8 mouse cellular contexts compared by ENCODE assay signal in the genomic region with DNA sequence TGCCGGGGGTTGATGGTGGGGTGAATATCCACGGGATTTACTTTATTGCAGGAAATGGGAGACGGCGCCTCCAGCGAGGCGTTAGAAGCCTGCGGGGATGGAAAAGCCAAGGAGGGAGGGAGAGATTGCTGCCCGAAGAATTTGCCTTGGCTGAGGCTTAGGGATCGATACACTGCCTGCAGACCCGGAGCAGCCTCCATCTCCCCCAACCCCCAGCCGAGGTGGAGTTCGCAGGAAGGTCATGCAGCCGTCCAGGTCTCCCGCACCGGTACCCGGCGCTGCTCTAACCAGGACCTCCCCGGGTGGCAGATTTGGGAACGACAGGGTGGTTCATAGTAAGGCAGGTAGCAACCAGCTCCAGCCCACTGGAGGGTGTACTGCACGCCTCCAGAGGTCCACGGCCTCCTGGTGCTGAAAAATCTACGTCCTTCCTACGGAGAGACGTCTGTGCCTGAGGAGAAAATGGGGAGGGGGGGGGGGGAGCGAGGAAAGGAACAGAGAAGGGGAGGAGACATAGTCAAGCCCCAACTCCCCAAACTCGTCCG. TPM values are rescaled to one million over a fixed set of nuclear protein-coding genes. Genes with fewer than 3 reads are reported as not detected.
DNase-seq lines count a peak whose midpoint lies in the region; TF ChIP-seq lines count a peak whose summit lies in the region.

No protein-coding gene starts in this region.

- peak overlapping the region; percentile 36; the same call in 1 of the 2 replicates for H3K9ac ChIP-seq in ES-E14 (ENCODE audit: insufficient read depth, low read depth, low read length, poor library complexity, severe bottlenecking)

- H3K4me3 ChIP-seq in ES-E14 (ENCODE audit: insufficient read depth in 1 of 2, low read depth in 1 of 2, low read length in 2 of 2, poor library complexity in 1 of 2, severe bottlenecking in 1 of 2): peak overlapping the region; percentile 88 to 91
- H3K4me3 ChIP-seq in erythroblast, embryonic 14.5 days (replicated peaks): peak overlapping the region; percentile 95

- no peaks in the 10 kb centered on the region for H3K9me3 ChIP-seq in ES-E14 (ENCODE audit: control insufficient read depth, insufficient read depth, low read depth, low read length)
- no peaks in the 10 kb centered on the region for H3K9me3 ChIP-seq in erythroblast, embryonic 14.5 days (ENCODE audit: control insufficient read depth, low read length)

- intact Hi-C loops in heart, postnatal 10 days (cut with DNase I): loop anchor here (5.0 kb wide), 1 partner anchor 110 kb away; no protein-coding TSS in a partner anchor

- no peaks in the 10 kb centered on the region; the same call in 1 of the 2 replicates for H3K36me3 ChIP-seq in ES-E14 (ENCODE audit: control insufficient read depth, insufficient read depth, low read length, poor library complexity, severe bottlenecking)
- H3K36me3 ChIP-seq in erythroblast, embryonic 14.5 days (ENCODE audit: control insufficient read depth): peaks cover 7% of the 10 kb centered on the region

- 0 out of 2 replicates have a peak overlapping the region, but pooled peaks have one; percentile 10 for H3K27ac ChIP-seq in ES-E14 (ENCODE audit: insufficient read depth, low read depth, low read length, poor library complexity, severe bottlenecking)

- DNase-seq in ES-E14 (ENCODE audit: low read depth, low spot score): peak; percentile 69
- peak; percentile 49 to 59 for DNase-seq in adrenal gland, postnatal 36 days
- peak; percentile 46 to 65 for DNase-seq in heart, postnatal 10 days
- DNase-seq in kidney, postnatal 36 days: peak; percentile 46 to 72
- peak; percentile 24 for DNase-seq in lung, postnatal 14 days
- peak; percentile 74 for DNase-seq in retina, postnatal 1 day
- peak; percentile 34 to 63 for DNase-seq in urinary bladder, postnatal 4 days (ENCODE audit: low spot score in 2 of 2)

- H3K4me1 ChIP-seq in ES-E14 (ENCODE audit: control insufficient read depth in 2 of 2, insufficient read depth in 2 of 2, low read length in 2 of 2, poor library complexity in 1 of 2): peaks cover 0 to 11% of the 10 kb centered on the region in 2 experiments; a peak in 2 of 4 replicates
- peaks cover 37% of the 10 kb centered on the region for H3K4me1 ChIP-seq in erythroblast, embryonic 14.5 days (ENCODE audit: control insufficient read depth)

- in situ Hi-C loops in ES-E14 (cut with MboI; ENCODE audit: low sequenced_read_pairs in 2 of 2, unreplicated experiment in 2 of 2): no loop called here

- peaks cover 50% of the 10 kb centered on the region for H3K27me3 ChIP-seq in erythroblast, embryonic 14.5 days (ENCODE audit: control insufficient read depth)

TF ChIP-seq in ES-E14, 5 proteins besides CTCF, POLR2A, EP300 and RAD21:
- TF ChIP-seq ZC3H11A (IDR thresholded peaks at IDR 0.05; ENCODE audit: borderline replicate concordance, low read depth, low read length) (no peak), CHD2 (IDR thresholded peaks at IDR 0.05; ENCODE audit: low read depth, low read length) (no peak), MAFK (IDR thresholded peaks at IDR 0.05; ENCODE audit: insufficient read depth, low read depth, low read length) (no peak), ZNF384 (IDR thresholded peaks at IDR 0.05; ENCODE audit: low read depth, low read length) (no peak), HCFC1 (IDR thresholded peaks at IDR 0.05; ENCODE audit: borderline replicate concordance, insufficient read depth, low read length) (no peak)

RNA-seq across cellular contexts. Expression of a gene that starts 1.4 kb away (rescaled TPM):
- 23.6 and 25.2 TPM in 2 replicates for total RNA-seq in ES-E14 (2012; rRNA removed)
- 10 to 100 TPM; 31.9 to 38.3 TPM for total RNA-seq in adrenal gland, postnatal 36 days (2021)
- polyA plus RNA-seq in erythroblast, embryonic 14.5 days (2012): 0.29 and 0.38 TPM in 2 replicates
- 10 to 100 TPM; 25.0 to 30.3 TPM for total RNA-seq in heart, postnatal 10 days (2021)

RNA-seq across cellular contexts. Expression of a gene that starts 38.0 kb away (rescaled TPM):
- total RNA-seq in ES-E14 (2012; rRNA removed): 664 and 732 TPM in 2 replicates
- total RNA-seq in adrenal gland, postnatal 36 days (2021): 100 to 1,000 TPM; 605 to 637 TPM
- 7.2 and 8.5 TPM in 2 replicates for polyA plus RNA-seq in erythroblast, embryonic 14.5 days (2012)
- total RNA-seq in heart, postnatal 10 days (2021): 1,000 to 10,000 TPM; 1,370 to 1,379 TPM

Comparison
In these comparisons a context has a peak if more than half of its experiments do, and no peak if none do; other contexts are left out.
1. Peak in every context shown above with its lines: DNase-seq, H3K4me3 ChIP-seq and H3K27ac ChIP-seq.
2. DNase-seq: peak in every context shown above with its lines; median percentile 74 in retina, postnatal 1 day; 69 in ES-E14; 59 in kidney, postnatal 36 days; 56 in heart, postnatal 10 days; 54 in adrenal gland, postnatal 36 days; 48 in urinary bladder, postnatal 4 days; 24 in lung, postnatal 14 days.